Mouse (Mus musculus) neural tube, embryonic 11.5 days (tissue): ENCODE measurements around the gene Aff3. TPM values are rescaled to one million over a fixed set of nuclear protein-coding genes. Genes with fewer than 3 reads are reported as not detected.

ENCODE experiments used
- ATAC-seq: fragments of 200-750 bp; cut with Nextera tagmentation; 2 replicates; pipeline ENCODE4 v1.8.0; 2017; ENCODE audit warnings: moderate number of reproducible peaks, mild to moderate bottlenecking, moderate TSS enrichment, moderate library complexity; ENCODE audit not compliant: insufficient read depth, low FRiP score, low TSS enrichment
- DNase-seq: peaks from one replicate; pipeline ENCODE4 v3.0.0-alpha.2; 2015; ENCODE audit warnings: low spot score
- H3K27ac ChIP-seq: fragments of 300-500 bp; sonication (generic); 2 replicates; pipeline ENCODE4 v1.5.1; 2014; ENCODE audit warnings: low read depth, mild to moderate bottlenecking, low read length
- H3K27me3 ChIP-seq: fragments of 300-500 bp; sonication (generic); 2 replicates; pipeline ENCODE4 v1.6.1; 2014; ENCODE audit warnings: mild to moderate bottlenecking, low read length, mixed read lengths; ENCODE audit not compliant: control insufficient read depth, insufficient read depth
- H3K36me3 ChIP-seq: fragments of 300-500 bp; sonication (generic); 2 replicates; pipeline ENCODE4 v1.6.1; 2014; ENCODE audit warnings: mild to moderate bottlenecking, low read length, moderate library complexity, mixed read lengths; ENCODE audit not compliant: control insufficient read depth, insufficient read depth
- H3K4me1 ChIP-seq: fragments of 300-500 bp; sonication (generic); 2 replicates; pipeline ENCODE4 v1.6.1; 2014; ENCODE audit warnings: low read length, mixed read lengths; ENCODE audit not compliant: control insufficient read depth, insufficient read depth
- H3K4me2 ChIP-seq: fragments of 300-500 bp; sonication (generic); 2 replicates; pipeline ENCODE4 v1.6.1; 2014; ENCODE audit warnings: low read depth, mild to moderate bottlenecking, moderate library complexity
- H3K4me3 ChIP-seq: fragments of 300-500 bp; sonication (generic); 2 replicates; pipeline ENCODE4 v1.5.1; 2014; ENCODE audit warnings: low read depth, low read length
- H3K9ac ChIP-seq: fragments of 300-500 bp; sonication (generic); 2 replicates; pipeline ENCODE4 v1.6.1; 2014; ENCODE audit warnings: mild to moderate bottlenecking, low read length
- H3K9me3 ChIP-seq: fragments of 300-500 bp; sonication (generic); 2 replicates; pipeline ENCODE4 v1.6.1; 2016; ENCODE audit warnings: low read length; ENCODE audit not compliant: control insufficient read depth
- WGBS: fragments of 180-500 bp; shearing (Covaris S2); extraction: QIAGEN DNeasy Blood & Tissue Kit; methylation state at CpG from one replicate; pipeline ENCODE4 v1.1.7; 2014; 5-methylcytosine and 5-hydroxymethylcytosine counted together
- polyA plus RNA-seq: library from polyadenylated mRNA; unstranded; fragments of >200 nt; fragmentation: Nextera tagmentation; extraction: Ambion mirVana; gene quantifications from 2 replicates; pipeline ENCODE4 v1.2.1, GENCODE M21; 2014

Gene Aff3
- polyA plus RNA-seq, 1 experiment from 2014 or later, result 33.3 TPM

- ATAC-seq (no peak), DNase-seq (no peak)
- Histone ChIP-seq H3K4me2 (no peak overlapping the region), H3K9ac (no peak overlapping the region), H3K27ac (no peak overlapping the region), H3K9me3 (no peaks in the 10 kb centered on the region), H3K4me1 (no peaks in the 10 kb centered on the region), H3K36me3 (no peaks in the 10 kb centered on the region), H3K4me3 (no peak overlapping the region), H3K27me3 (no peaks in the 10 kb centered on the region)
- 89% methylated on average over 8 of the region's 8 CpGs for WGBS
These were observed 354.3 kb downstream of the Aff3 start for GRCm38 (mm10) chr1:38310496-38310895.

DNA sequence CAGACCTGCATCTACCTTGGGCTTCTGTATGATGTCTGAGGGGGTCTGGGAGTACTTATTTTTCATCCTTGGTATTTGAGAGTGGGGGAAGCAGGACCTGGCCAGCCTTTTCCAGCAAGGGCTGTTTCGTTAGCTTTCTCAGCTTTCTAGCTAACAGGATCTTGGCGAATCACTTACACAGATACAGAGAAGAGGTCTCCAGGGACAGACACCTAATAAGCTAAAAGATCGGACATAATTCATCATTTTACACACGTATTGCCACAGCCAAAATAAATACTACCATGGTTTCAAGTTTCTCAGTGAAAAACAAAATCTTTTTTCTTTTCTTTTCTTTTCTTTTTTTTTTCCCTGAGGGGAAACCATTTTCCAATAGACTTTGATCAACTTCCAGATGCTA is 354.7 kb downstream of the Aff3 start:
- Histone ChIP-seq H3K27me3 (no peaks in the 10 kb centered on the region), H3K9ac (no peak overlapping the region), H3K36me3 (no peaks in the 10 kb centered on the region), H3K9me3 (no peaks in the 10 kb centered on the region), H3K4me1 (no peaks in the 10 kb centered on the region), H3K4me3 (no peak overlapping the region), H3K27ac (no peak overlapping the region), H3K4me2 (no peak overlapping the region)
- WGBS, result 77% methylated on average over 4 of the region's 4 CpGs
- ATAC-seq, result no peak
- DNase-seq, result no peak

GRCm38 (mm10) chr1:38309341-38309740 is 355.4 kb downstream of the Aff3 start:
- Histone ChIP-seq H3K4me1 (no peaks in the 10 kb centered on the region), H3K9me3 (no peaks in the 10 kb centered on the region), H3K27me3 (no peaks in the 10 kb centered on the region), H3K36me3 (no peaks in the 10 kb centered on the region), H3K4me3 (no peak overlapping the region), H3K4me2 (no peak overlapping the region), H3K9ac (no peak overlapping the region), H3K27ac (no peak overlapping the region)
- ATAC-seq (no peak), DNase-seq (no peak)
- whole genome bisulfite sequencing, result 93% methylated on average over 8 of the region's 8 CpGs

- ATAC-seq (no peak), DNase-seq (no peak)
- H3K9ac ChIP-seq, result no peak overlapping the region
- H3K4me2 ChIP-seq, result no peak overlapping the region
- no peaks in the 10 kb centered on the region for H3K36me3 ChIP-seq
- H3K9me3 ChIP-seq, result no peaks in the 10 kb centered on the region
- WGBS, result 62% methylated on average over 3 of the region's 3 CpGs
- no peaks in the 10 kb centered on the region for H3K27me3 ChIP-seq
- H3K4me1 ChIP-seq, result no peaks in the 10 kb centered on the region
- no peak overlapping the region for H3K4me3 ChIP-seq
- no peak overlapping the region for H3K27ac ChIP-seq
These were observed 356.1 kb downstream of the Aff3 start for GRCm38 (mm10) chr1:38308705-38308996.

- Histone ChIP-seq H3K4me2 (no peak overlapping the region), H3K4me3 (no peak overlapping the region), H3K9ac (no peak overlapping the region), H3K27ac (no peak overlapping the region), H3K9me3 (no peaks in the 10 kb centered on the region), H3K36me3 (no peaks in the 10 kb centered on the region), H3K27me3 (no peaks in the 10 kb centered on the region), H3K4me1 (no peaks in the 10 kb centered on the region)
- DNase-seq (no peak), ATAC-seq (no peak)
- 80% methylated on average over 7 of the region's 7 CpGs for WGBS
These were observed 356.7 kb downstream of the Aff3 start for GRCm38 (mm10) chr1:38307821-38308704.

GRCm38 (mm10) chr1:38307234-38307633 is 357.5 kb downstream of the Aff3 start:
- Histone ChIP-seq H3K4me1 (no peaks in the 10 kb centered on the region), H3K36me3 (no peaks in the 10 kb centered on the region), H3K4me2 (no peak overlapping the region), H3K9ac (no peak overlapping the region), H3K27me3 (no peaks in the 10 kb centered on the region), H3K27ac (no peak overlapping the region), H3K9me3 (no peaks in the 10 kb centered on the region), H3K4me3 (no peak overlapping the region)
- ATAC-seq (no peak), DNase-seq (no peak)
- 92% methylated on average over 11 of the region's 11 CpGs for WGBS

GRCm38 (mm10) chr1:38306146-38306545 is 358.6 kb downstream of the Aff3 start:
- WGBS, result 95% methylated on average over 7 of the region's 7 CpGs

GRCm38 (mm10) chr1:38304376-38304775 is 360.4 kb downstream of the Aff3 start:
- H3K27ac ChIP-seq, result no peak overlapping the region
- H3K4me3 ChIP-seq, result no peak overlapping the region
- DNase-seq, result no peak
- H3K36me3 ChIP-seq, result no peaks in the 10 kb centered on the region
- no peaks in the 10 kb centered on the region for H3K4me1 ChIP-seq
- 92% methylated on average over 11 of the region's 11 CpGs for WGBS
- no peak overlapping the region for H3K4me2 ChIP-seq
- H3K9ac ChIP-seq, result no peak overlapping the region
- no peaks in the 10 kb centered on the region for H3K27me3 ChIP-seq
- H3K9me3 ChIP-seq, result no peaks in the 10 kb centered on the region
- no peak for ATAC-seq

More at GRCm38 (mm10) chr1:38306146-38306545, 358.6 kb downstream of the Aff3 start:
- Histone ChIP-seq H3K27ac (no peak overlapping the region), H3K4me3 (no peak overlapping the region), H3K4me1 (no peaks in the 10 kb centered on the region), H3K27me3 (no peaks in the 10 kb centered on the region), H3K9ac (no peak overlapping the region), H3K9me3 (no peaks in the 10 kb centered on the region), H3K4me2 (no peak overlapping the region), H3K36me3 (no peaks in the 10 kb centered on the region)
- no peak for DNase-seq
- no peak for ATAC-seq

GRCm38 (mm10) chr1:38298291-38298690 is 366.5 kb downstream of the Aff3 start:
- H3K4me2 ChIP-seq, result no peak overlapping the region
- H3K36me3 ChIP-seq, result no peaks in the 10 kb centered on the region
- no peaks in the 10 kb centered on the region for H3K27me3 ChIP-seq
- no peak overlapping the region for H3K27ac ChIP-seq
- no peak for ATAC-seq
- DNase-seq, result no peak
- no peaks in the 10 kb centered on the region for H3K9me3 ChIP-seq
- H3K4me1 ChIP-seq, result no peaks in the 10 kb centered on the region
- no peak overlapping the region for H3K4me3 ChIP-seq
- WGBS, result 88% methylated on average over 3 of the region's 3 CpGs
- H3K9ac ChIP-seq, result no peak overlapping the region
